17 mouse cellular contexts compared by ENCODE assay signal in the genomic region with DNA sequence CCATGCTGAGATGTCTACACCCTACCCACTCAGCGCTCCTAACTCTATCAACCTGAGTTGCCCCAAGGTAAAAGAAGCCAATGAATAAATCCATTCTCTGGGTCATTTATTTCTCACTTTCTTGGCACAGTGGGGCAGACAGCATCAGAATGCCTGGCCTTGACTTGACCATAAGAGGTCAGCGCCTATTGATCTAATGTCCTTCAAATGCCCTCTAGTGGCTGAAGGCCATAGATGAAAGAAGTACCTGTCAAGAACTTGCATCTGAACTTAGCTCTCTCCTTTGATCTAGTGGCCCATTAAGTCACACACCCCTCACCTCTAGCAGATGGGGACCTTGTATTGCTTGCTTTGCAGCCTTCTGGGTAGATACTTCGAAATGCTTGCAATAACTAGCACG.
DNase-seq lines count a peak whose midpoint lies in the region; ATAC-seq and TF ChIP-seq lines count a peak whose summit lies in the region.
"Had no signal": no experiment of that assay in that cellular context is flagged by ENCODE, and none has a peak within 500 bp of the region (broad histone marks: within the 10 kb centered on the region; RNA-seq: fewer than 3 reads in every experiment).

No protein-coding gene starts in this region.

- H3K4me1 ChIP-seq in heart, adult 2 months (ENCODE audit: control insufficient read depth, insufficient read depth, low read length), result no peaks in the 10 kb centered on the region
- no peaks in the 10 kb centered on the region for H3K4me1 ChIP-seq in liver, embryonic 14.5 days (replicated peaks; ENCODE audit: control insufficient read depth in 2 of 2, insufficient read depth in 2 of 2, low read length in 1 of 2)
- H3K4me1 ChIP-seq: heart, embryonic 13.5 days; neural tube, embryonic 12.5 days had no signal

- no peaks in the 10 kb centered on the region for H3K9me3 ChIP-seq in liver, embryonic 14.5 days (ENCODE audit: control insufficient read depth, low read length)
- H3K9me3 ChIP-seq: heart, embryonic 13.5 days; neural tube, embryonic 12.5 days had no signal

- no peaks in the 10 kb centered on the region for H3K79me2 ChIP-seq in heart, adult 2 months (replicated peaks; ENCODE audit: control insufficient read depth, insufficient read depth, low read length)

- WGBS in heart, adult 2 months, result 79% methylated on average over 4 of the region's 4 CpGs
- WGBS in liver, embryonic 14.5 days (ENCODE audit: insufficient replicate concordance), result 56% methylated on average over 4 of the region's 4 CpGs

- TF ChIP-seq POLR2A in heart, adult 2 months (IDR thresholded peaks at IDR 0.05; ENCODE audit: insufficient read depth, low read depth, low read length), result no peak

- no peak overlapping the region for H3K9ac ChIP-seq in heart, adult 2 months (ENCODE audit: low read depth, low read length)
- no peak overlapping the region for H3K9ac ChIP-seq in liver, embryonic 14.5 days (replicated peaks)
- H3K9ac ChIP-seq: heart, embryonic 13.5 days; neural tube, embryonic 12.5 days had no signal

- TF ChIP-seq EP300 in heart, adult 2 months (IDR thresholded peaks at IDR 0.05; ENCODE audit: insufficient read depth, low read depth, low read length), result no peak
- TF ChIP-seq EP300 in liver, embryonic 14.5 days (IDR thresholded peaks at IDR 0.05; ENCODE audit: low read depth), result no peak

- no peaks in the 10 kb centered on the region for H3K36me3 ChIP-seq in heart, adult 2 months (ENCODE audit: control insufficient read depth, insufficient read depth, low read length)
- no peaks in the 10 kb centered on the region for H3K36me3 ChIP-seq in liver, embryonic 14.5 days (replicated peaks; ENCODE audit: control insufficient read depth, insufficient read depth, low read depth)
- H3K36me3 ChIP-seq: heart, embryonic 13.5 days; neural tube, embryonic 12.5 days had no signal

- ATAC-seq in liver, embryonic 14.5 days (ENCODE audit: insufficient read depth), result no peak
- ATAC-seq in frontal cortex, adult (ENCODE audit: low TSS enrichment), result no peak

- DNase-seq in heart, adult 2 months, result no peak
- no peak for DNase-seq in heart, adult 8-10 months (ENCODE audit: low spot score)
- no peak for DNase-seq in liver, embryonic 14.5 days (ENCODE audit: low read depth in 3 of 3, low spot score in 3 of 3)
- no peak for DNase-seq in liver
- peak; percentile 4 for DNase-seq in B cell, adult 2 months
- peak; percentile 15 for DNase-seq in embryo, embryonic 10.5 days (ENCODE audit: low spot score)
- no peak for DNase-seq in c-Kit-positive CD71-positive TER-119-positive erythroid progenitor cells, embryonic 14.5 days (ENCODE audit: low spot score)
- DNase-seq: adrenal gland, postnatal 25 days; cerebellum, adult 2 months; gastrocnemius, postnatal 36 days; heart, postnatal 36 days; kidney, adult 8-10 months; right cerebral cortex, postnatal 14 days; thymus, postnatal 36 days had no signal

- no peak overlapping the region for H3K4me3 ChIP-seq in heart, adult 2 months
- no peak overlapping the region for H3K4me3 ChIP-seq in liver, embryonic 14.5 days (ENCODE audit: insufficient read depth in 1 of 2, low read depth in 2 of 2, low read length in 2 of 2)
- H3K4me3 ChIP-seq: heart, embryonic 13.5 days; neural tube, embryonic 12.5 days had no signal

- TF ChIP-seq CTCF in heart, adult 2 months (IDR thresholded peaks at IDR 0.05), result peak; percentile 67
- 0 out of 2 replicates have a peak, but pooled peaks have one; percentile 8 for TF ChIP-seq CTCF in liver, embryonic 14.5 days (IDR thresholded peaks at IDR 0.05; ENCODE audit: low read depth)

- H3K27ac ChIP-seq in heart, adult 2 months, result no peak overlapping the region
- H3K27ac ChIP-seq in liver, embryonic 14.5 days, result no peak overlapping the region
- H3K27ac ChIP-seq: heart, embryonic 13.5 days; neural tube, embryonic 12.5 days had no signal

- H3K27me3 ChIP-seq in heart, adult 2 months (ENCODE audit: control insufficient read depth, insufficient read depth, low read length), result no peaks in the 10 kb centered on the region
- no peaks in the 10 kb centered on the region for H3K27me3 ChIP-seq in liver, embryonic 14.5 days (ENCODE audit: control insufficient read depth, insufficient read depth, low read length)
- H3K27me3 ChIP-seq: heart, embryonic 13.5 days; neural tube, embryonic 12.5 days had no signal

- no peak overlapping the region for H3K4me2 ChIP-seq in liver, embryonic 14.5 days (ENCODE audit: low read depth)
- H3K4me2 ChIP-seq: heart, embryonic 13.5 days; neural tube, embryonic 12.5 days had no signal

- intact Hi-C loops in heart, adult 2 months (cut with DNase I), result no loop called here

Comparison
In these comparisons a context has a peak if more than half of its experiments do, and no peak if none do; other contexts are left out.
1. DNase-seq: peak in B cell, adult 2 months (2 of 2) and embryo, embryonic 10.5 days (single experiment); none in heart, adult 2 months (0 of 2), heart, adult 8-10 months (single experiment), liver, embryonic 14.5 days (0 of 3), liver (single experiment) and c-Kit-positive CD71-positive TER-119-positive erythroid progenitor cells, embryonic 14.5 days (single experiment).